Mouse (Mus musculus): ENCODE data around the gene Myl10. TPM values are rescaled to one million over a fixed set of nuclear protein-coding genes. Genes with fewer than 3 reads are reported as not detected.
"Not testable (repeated sequence)": the region's sequence is repeated elsewhere in the genome, so short reads cannot be mapped to it uniquely, and the experiment has no call there.

Gene Myl10
- not detected for total RNA-seq (2022)

DNA sequence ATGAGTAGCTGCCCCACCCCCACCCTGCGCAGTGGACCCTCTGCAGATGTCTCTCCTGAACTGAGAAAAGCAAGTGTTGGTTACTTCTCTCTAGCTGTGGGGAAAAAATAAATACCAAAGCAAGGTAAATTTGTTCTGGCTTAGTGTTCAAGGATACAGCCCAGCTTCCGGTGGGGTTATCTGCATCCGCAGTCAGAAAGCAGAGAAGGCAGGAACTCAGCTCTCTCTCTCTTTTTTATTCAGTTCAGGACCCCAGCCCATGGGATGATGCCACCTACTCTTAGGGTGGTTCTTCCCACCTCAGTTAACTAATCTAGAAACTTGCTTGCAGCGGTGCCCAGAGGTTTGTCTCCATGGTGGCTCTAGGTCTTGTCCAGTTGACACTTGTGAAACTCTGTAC is at the start of gene Myl10:
Gene Myl10, plus strand, starts transcription at position 363 of the 400 bp plus-strand sequence.
- DNase-seq (ENCODE audit: low spot score in 2 of 2): no peak

DNA sequence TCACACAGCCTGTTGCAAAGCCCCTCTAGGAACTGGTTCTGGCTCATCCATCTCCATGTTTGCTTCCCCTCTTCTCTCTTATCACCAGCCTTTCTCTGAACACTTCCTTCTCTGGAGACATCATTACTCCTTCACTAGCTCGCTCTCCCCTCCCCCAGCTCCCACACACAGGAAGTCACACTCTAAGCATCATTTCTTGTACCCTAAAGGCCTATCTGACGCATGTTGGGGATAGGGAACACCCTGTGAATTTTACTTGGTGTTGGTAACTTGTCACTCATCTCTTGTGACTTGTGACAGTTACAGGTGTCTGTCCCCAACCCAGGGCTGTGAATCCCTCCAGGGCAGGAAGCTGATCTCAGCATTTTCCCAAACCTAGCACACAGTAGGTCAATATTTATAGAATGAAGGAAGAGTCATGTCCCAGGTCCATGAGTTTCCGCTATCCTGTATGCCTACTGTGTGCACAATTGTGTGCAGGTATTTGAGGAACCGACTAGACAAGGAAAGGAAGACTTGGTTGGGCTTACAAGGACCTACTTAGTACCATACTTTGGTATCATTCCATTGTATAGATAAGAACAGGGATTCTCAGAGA is 46.1 kb upstream of the Myl10 start:
- DNase-seq (ENCODE audit: low spot score in 2 of 2): no peak

- DNase-seq (ENCODE audit: low spot score in 2 of 2): no peak
Measured at GRCm38 (mm10) chr5:136649071-136649470, 43.9 kb upstream of the Myl10 start.

DNA sequence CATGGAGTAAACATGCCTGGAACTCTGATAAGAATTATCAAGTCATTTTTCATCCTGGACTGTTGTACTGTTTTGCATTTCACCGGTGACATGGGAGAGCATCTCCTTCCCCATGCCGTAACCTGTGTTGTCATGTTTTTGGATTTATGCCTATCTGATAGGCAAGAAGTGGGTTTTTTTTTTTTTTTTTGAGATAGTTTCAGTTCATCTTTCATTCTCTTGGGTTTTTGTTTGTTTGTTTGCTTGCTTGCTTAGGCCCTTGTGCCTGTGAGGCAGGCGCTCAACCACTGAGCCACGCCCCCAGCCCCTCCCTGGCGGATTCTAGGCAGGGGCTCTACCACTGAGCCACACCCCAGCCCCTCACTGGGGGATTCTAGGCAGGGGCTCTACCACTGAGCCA is 43.3 kb upstream of the Myl10 start:
- DNase-seq (ENCODE audit: low spot score in 2 of 2): no peak

GRCm38 (mm10) chr5:136654481-136654880 is 38.5 kb upstream of the Myl10 start:
- no peak for DNase-seq (ENCODE audit: low spot score in 2 of 2)

- no peak for DNase-seq (ENCODE audit: low spot score in 2 of 2)
Measured at GRCm38 (mm10) chr5:136656830-136657395, 36.0 kb upstream of the Myl10 start.

- not testable (repeated sequence) for DNase-seq (ENCODE audit: low spot score in 2 of 2)
Measured at GRCm38 (mm10) chr5:136660721-136661120, 32.2 kb upstream of the Myl10 start.

DNA sequence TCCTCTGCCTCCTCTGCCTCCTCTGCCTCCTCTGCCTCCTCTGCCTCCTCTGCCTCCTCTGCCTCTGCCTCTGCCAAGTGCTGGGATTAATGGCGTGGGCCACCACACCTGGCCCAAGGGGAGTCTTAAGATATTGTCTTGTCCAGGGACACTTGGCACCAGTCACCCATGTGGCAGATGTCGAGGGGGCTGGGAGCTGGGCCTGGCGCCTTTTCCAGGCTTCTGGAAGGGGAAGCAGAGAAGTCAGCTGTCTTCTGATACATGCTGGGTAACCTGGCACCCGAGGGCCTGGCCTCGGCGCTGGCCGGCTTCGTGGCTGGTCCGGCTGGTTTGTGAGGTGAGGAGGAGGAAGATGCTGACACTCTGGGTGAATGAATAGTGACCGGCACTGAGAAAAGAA is 30.7 kb upstream of the Myl10 start:
- no peak for DNase-seq (ENCODE audit: low spot score in 2 of 2)

- no peak for DNase-seq (ENCODE audit: low spot score in 2 of 2)
Measured at GRCm38 (mm10) chr5:136662822-136663221, 30.1 kb upstream of the Myl10 start.

GRCm38 (mm10) chr5:136664497-136664896 is 28.4 kb upstream of the Myl10 start:
- peak; percentile 17 to 53 for DNase-seq (ENCODE audit: low spot score in 2 of 2)

GRCm38 (mm10) chr5:136676315-136677030 is 16.5 kb upstream of the Myl10 start:
- no peak for DNase-seq (ENCODE audit: low spot score in 2 of 2)

DNA sequence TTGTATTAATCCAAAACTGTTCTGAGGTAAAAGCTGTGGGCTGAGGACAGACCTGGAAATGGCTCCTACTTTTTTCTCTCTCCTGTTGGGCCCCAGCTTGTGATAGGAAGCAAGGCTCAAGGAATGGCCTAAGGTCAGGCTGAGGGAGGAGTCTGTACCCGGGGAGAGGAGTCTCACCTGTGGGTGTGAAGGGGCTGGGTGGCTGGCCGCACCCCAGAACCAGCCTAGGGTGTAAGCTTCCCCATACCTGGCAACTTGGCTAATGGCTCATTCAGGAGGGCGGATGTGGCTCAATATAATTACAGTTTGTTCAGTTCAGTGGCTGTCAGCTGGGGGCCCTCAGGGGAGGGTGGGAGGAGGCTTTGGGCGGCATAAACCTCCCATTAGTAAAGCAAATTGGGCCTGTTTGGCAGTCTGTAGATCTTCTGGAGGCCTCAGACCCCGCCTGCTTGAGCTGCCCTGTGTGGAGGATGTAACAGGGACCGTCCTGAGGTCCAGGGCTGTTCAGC is 14.1 kb upstream of the Myl10 start:
- no peak for DNase-seq (ENCODE audit: low spot score in 2 of 2)

GRCm38 (mm10) chr5:136686349-136686748 is 6.6 kb upstream of the Myl10 start:
- no peak for DNase-seq (ENCODE audit: low spot score in 2 of 2)

DNA sequence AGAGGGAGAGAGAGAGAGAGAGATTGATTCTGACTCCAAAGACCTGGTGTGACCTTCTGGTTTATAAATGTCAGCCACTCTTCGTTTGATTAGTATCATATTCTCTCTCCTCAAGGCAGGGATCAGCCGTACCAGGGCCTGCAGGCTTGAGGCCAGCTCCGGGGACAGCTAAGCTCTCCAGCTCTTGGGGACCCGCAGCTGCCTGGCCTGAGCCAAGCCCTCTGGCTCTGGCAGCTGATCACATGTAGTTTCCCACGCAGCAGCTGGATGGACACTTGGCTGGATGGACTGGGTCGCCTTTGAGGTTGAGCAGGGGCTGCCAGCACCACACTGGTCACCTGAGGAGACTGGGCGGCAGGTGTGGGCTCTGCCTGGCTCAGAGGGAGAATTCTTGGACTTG is 5.4 kb upstream of the Myl10 start:
- no peak for DNase-seq (ENCODE audit: low spot score in 2 of 2)

- no peak for DNase-seq (ENCODE audit: low spot score in 2 of 2)
Measured at GRCm38 (mm10) chr5:136688841-136689240, 4.1 kb upstream of the Myl10 start.

DNA sequence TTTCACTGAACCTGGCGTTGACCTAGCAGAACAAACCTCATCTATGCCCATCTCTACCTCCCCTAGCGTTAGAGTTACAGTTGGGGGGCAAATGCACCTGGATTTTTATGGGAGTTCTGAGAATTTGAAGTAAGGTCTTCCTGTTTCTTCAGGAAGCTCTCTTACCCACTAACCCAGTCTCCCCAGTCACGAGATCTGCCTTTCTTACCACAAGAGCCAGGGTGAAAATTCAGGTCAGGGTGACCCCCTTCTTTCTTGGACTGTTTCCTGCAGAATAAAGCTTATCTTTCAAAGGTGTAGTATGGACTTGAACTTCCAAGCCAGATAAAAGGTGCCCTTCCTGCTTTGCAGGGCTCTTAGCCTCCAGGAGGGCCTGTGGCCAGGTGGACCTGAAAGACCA is 1.8 kb upstream of the Myl10 start:
- no peak for DNase-seq (ENCODE audit: low spot score in 2 of 2)

DNA sequence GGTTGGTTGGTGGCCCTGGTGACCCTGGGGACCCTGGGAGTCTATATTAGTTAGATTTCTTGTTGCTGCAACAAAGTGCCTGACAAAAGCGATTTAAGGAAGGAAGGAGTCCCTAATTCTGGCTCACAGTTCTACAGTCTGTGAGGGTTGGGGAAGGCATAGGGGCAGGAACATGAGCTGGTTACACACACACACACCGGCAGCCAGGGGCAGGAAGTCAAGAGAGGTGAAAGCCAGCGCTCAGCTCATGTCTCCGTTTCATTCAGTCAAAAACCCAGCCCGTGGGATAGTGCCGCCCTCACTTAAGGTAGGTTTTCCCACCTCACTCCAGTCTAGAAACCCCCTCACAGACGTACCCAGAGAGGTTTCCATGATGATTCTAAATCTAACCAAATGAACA is 472 bp downstream of the Myl10 start:
- DNase-seq (ENCODE audit: low spot score in 2 of 2): no peak

DNA sequence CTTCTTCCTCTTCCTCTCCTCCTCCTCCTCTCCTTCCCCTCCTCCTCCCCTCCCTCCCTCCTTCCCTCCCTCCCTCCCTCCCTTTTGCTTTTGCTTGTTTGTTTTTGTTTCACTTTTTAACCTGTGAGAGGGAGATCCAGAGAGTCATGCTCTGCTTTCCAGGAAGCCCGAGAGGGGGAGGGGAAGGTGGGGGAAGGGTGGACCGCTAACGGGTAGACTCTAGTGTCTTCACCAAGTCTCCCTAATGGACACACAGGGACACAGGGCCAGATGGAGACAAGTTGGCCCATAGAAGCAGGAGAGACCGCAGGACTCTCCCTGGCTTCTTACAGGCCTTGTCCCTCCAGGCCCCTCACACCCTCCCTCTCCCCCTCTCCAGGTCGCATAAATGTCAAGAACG is 2.0 kb downstream of the Myl10 start:
- no peak for DNase-seq (ENCODE audit: low spot score in 2 of 2)

- DNase-seq (ENCODE audit: low spot score in 2 of 2): no peak
Measured at GRCm38 (mm10) chr5:136696516-136696915, 3.6 kb downstream of the Myl10 start.

GRCm38 (mm10) chr5:136697618-136698017 is 4.7 kb downstream of the Myl10 start:
- no peak for DNase-seq (ENCODE audit: low spot score in 2 of 2)

DNA sequence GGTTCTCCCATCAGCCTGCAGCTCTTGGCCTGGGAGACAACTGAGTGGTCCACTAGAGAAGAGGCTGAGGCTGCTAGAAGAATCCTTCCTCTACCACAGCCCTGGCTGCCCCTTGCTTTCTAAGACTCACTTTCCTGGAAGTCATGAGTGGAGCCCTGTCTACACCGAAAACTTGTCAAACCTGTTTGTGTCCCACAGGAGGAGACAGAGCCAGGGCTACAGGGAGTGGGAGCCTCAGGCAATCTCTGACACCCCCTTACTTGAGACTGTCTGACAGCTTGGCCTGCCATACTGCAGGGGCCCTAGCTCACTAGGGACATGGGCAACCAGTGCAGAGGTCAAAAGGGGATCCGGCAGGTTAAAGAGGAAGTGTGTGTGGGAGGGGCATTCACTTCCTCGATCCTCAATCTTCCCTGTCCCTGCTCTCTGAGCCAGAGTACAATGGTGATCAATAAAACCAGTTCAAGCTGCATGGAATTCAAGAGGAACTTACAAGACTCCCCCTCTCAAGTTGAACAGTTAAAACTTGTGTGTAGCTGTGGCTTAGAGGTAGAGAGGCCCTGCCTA is 9.3 kb downstream of the Myl10 start:
- no peak for DNase-seq (ENCODE audit: low spot score in 2 of 2)

- peak in 1 of 2 experiments; percentile 74 for DNase-seq (ENCODE audit: low spot score in 2 of 2)
Measured at GRCm38 (mm10) chr5:136703751-136704150, 10.8 kb downstream of the Myl10 start.
